Mouse (Mus musculus) heart, postnatal 0 days (tissue): Measurements from ENCODE around the gene Stra6.

Source experiments
- CTCF ChIP-seq: IDR thresholded peaks from 2 replicates; pipeline ENCODE4 v1.5.1; 2016; ENCODE audit warnings: antibody characterized with exemption, control low read depth, low read depth
- EP300 ChIP-seq: IDR thresholded peaks from 2 replicates; pipeline ENCODE4 v1.6.1; 2016; ENCODE audit warnings: antibody characterized with exemption, low read depth

- TF ChIP-seq CTCF (no peak), EP300 (no peak)
Observed at GRCm38 (mm10) chr9:58063531-58063930, at the start of gene Stra6.
